Mouse (Mus musculus) kidney, embryonic 16.5 days (tissue): ENCODE data around the gene Sema4b. TPM values are rescaled to one million over a fixed set of nuclear protein-coding genes. Genes with fewer than 3 reads are reported as not detected.
A peak's percentile ranks its signal among the peaks of the same experiment; 100 is the strongest.

Experiments used
- ATAC-seq: fragments of 200-750 bp; cut with Nextera tagmentation; 2 replicates; pipeline ENCODE4 v1.8.0; 2017; ENCODE audit warnings: moderate TSS enrichment; ENCODE audit not compliant: low FRiP score, low TSS enrichment
- H3K27ac ChIP-seq: fragments of 300-500 bp; sonication (generic); 2 replicates; pipeline ENCODE4 v1.5.1; 2014; ENCODE audit warnings: low read length
- H3K27me3 ChIP-seq: fragments of 300-500 bp; sonication (generic); 2 replicates; pipeline ENCODE4 v1.6.1; 2014; ENCODE audit warnings: low read length, control low read depth, mixed read lengths; ENCODE audit not compliant: insufficient read depth
- H3K36me3 ChIP-seq: fragments of 300-500 bp; sonication (generic); 2 replicates; pipeline ENCODE4 v1.6.1; 2014; ENCODE audit warnings: low read length, control low read depth, mixed read lengths; ENCODE audit not compliant: insufficient read depth
- H3K4me1 ChIP-seq: fragments of 300-500 bp; sonication (generic); 2 replicates; pipeline ENCODE4 v1.6.1; 2014; ENCODE audit warnings: low read length, control low read depth, mixed read lengths; ENCODE audit not compliant: insufficient read depth
- H3K4me2 ChIP-seq: fragments of 300-500 bp; sonication (generic); replicated peaks from 2 replicates; pipeline ENCODE4 v1.6.1; 2014; ENCODE audit warnings: low read depth, low read length
- H3K4me3 ChIP-seq: fragments of 300-500 bp; sonication (generic); 2 replicates; pipeline ENCODE4 v1.5.1; 2014; ENCODE audit warnings: mild to moderate bottlenecking, low read length
- H3K9ac ChIP-seq: fragments of 300-500 bp; sonication (generic); replicated peaks from 2 replicates; pipeline ENCODE4 v1.6.1; 2014; ENCODE audit warnings: low read length
- H3K9me3 ChIP-seq: fragments of 300-500 bp; sonication (generic); 2 replicates; pipeline ENCODE4 v1.6.1; 2016; ENCODE audit warnings: low read length, control low read depth
- WGBS: fragments of 180-500 bp; shearing (Covaris S2); extraction: QIAGEN DNeasy Blood & Tissue Kit; methylation state at CpG from one replicate; pipeline ENCODE4 v1.1.7; 2014; 5-methylcytosine and 5-hydroxymethylcytosine counted together
- polyA plus RNA-seq: library from polyadenylated mRNA; unstranded; fragments of >200 nt; fragmentation: Nextera tagmentation; extraction: Ambion mirVana; gene quantifications from 2 replicates; pipeline ENCODE4 v1.2.1, GENCODE M21; 2015

Sema4b gene
- polyA plus RNA-seq, 1 experiment from 2014 or later, result 17.7 TPM

- H3K27ac ChIP-seq, result no peak overlapping the region
- H3K9ac ChIP-seq, result peak overlapping the region; percentile 10; the same call in 1 of the 2 replicates
- 49% methylated on average over 5 of the region's 5 CpGs for WGBS
- no peaks in the 10 kb centered on the region for H3K9me3 ChIP-seq
- H3K4me2 ChIP-seq, result no peak overlapping the region
- H3K4me1 ChIP-seq, result peaks cover 55% of the 10 kb centered on the region
- H3K4me3 ChIP-seq, result no peak overlapping the region
- H3K36me3 ChIP-seq, result no peaks in the 10 kb centered on the region
- H3K27me3 ChIP-seq, result no peaks in the 10 kb centered on the region
- no peak for ATAC-seq
Observed at GRCm38 (mm10) chr7:80200963-80201539, 14.4 kb downstream of the Sema4b start.

GRCm38 (mm10) chr7:80201888-80202540 is 15.4 kb downstream of the Sema4b start:
- Histone ChIP-seq H3K4me3 (no peak overlapping the region), H3K9ac (no peak overlapping the region), H3K27me3 (no peaks in the 10 kb centered on the region), H3K4me1 (peaks cover 64% of the 10 kb centered on the region), H3K9me3 (no peaks in the 10 kb centered on the region), H3K36me3 (no peaks in the 10 kb centered on the region), H3K4me2 (no peak overlapping the region), H3K27ac (no peak overlapping the region)
- ATAC-seq, result no peak
- 90% methylated on average over 15 of the region's 15 CpGs for WGBS

GRCm38 (mm10) chr7:80202961-80203360 is 16.3 kb downstream of the Sema4b start:
- Histone ChIP-seq H3K9me3 (no peaks in the 10 kb centered on the region), H3K27ac (no peak overlapping the region), H3K4me2 (no peak overlapping the region), H3K9ac (no peak overlapping the region), H3K27me3 (no peaks in the 10 kb centered on the region), H3K4me3 (no peak overlapping the region), H3K4me1 (peaks cover 65% of the 10 kb centered on the region), H3K36me3 (no peaks in the 10 kb centered on the region)
- ATAC-seq, result no peak
- 76% methylated on average over 5 of the region's 5 CpGs for WGBS

- H3K9me3 ChIP-seq, result no peaks in the 10 kb centered on the region
- no peak overlapping the region for H3K4me3 ChIP-seq
- no peak overlapping the region for H3K9ac ChIP-seq
- H3K36me3 ChIP-seq, result no peaks in the 10 kb centered on the region
- peaks cover 72% of the 10 kb centered on the region for H3K4me1 ChIP-seq
- no peak overlapping the region for H3K27ac ChIP-seq
- no peaks in the 10 kb centered on the region for H3K27me3 ChIP-seq
- 41% methylated on average over 12 of the region's 12 CpGs for WGBS
- H3K4me2 ChIP-seq, result no peak overlapping the region
- no peak for ATAC-seq
Observed at GRCm38 (mm10) chr7:80203638-80204096, 17.0 kb downstream of the Sema4b start.

- H3K4me1 ChIP-seq, result peaks cover 74% of the 10 kb centered on the region
- no peaks in the 10 kb centered on the region for H3K27me3 ChIP-seq
- no peaks in the 10 kb centered on the region for H3K9me3 ChIP-seq
- H3K4me3 ChIP-seq, result no peak overlapping the region
- H3K9ac ChIP-seq, result no peak overlapping the region
- H3K36me3 ChIP-seq, result no peaks in the 10 kb centered on the region
- H3K4me2 ChIP-seq, result no peak overlapping the region
- no peak for ATAC-seq
- 75% methylated on average over 4 of the region's 4 CpGs for WGBS
- no peak overlapping the region for H3K27ac ChIP-seq
Observed at GRCm38 (mm10) chr7:80204362-80204761, 17.7 kb downstream of the Sema4b start.

- H3K4me1 ChIP-seq, result peaks cover 74% of the 10 kb centered on the region
- H3K9ac ChIP-seq, result no peak overlapping the region
- H3K4me2 ChIP-seq, result no peak overlapping the region
- H3K27ac ChIP-seq, result no peak overlapping the region
- no peak for ATAC-seq
- no peaks in the 10 kb centered on the region for H3K9me3 ChIP-seq
- WGBS, result 73% methylated on average over 7 of the region's 7 CpGs
- H3K36me3 ChIP-seq, result no peaks in the 10 kb centered on the region
- no peak overlapping the region for H3K4me3 ChIP-seq
- H3K27me3 ChIP-seq, result no peaks in the 10 kb centered on the region
Observed at GRCm38 (mm10) chr7:80204961-80205360, 18.3 kb downstream of the Sema4b start.

- Histone ChIP-seq H3K9me3 (no peaks in the 10 kb centered on the region), H3K9ac (no peak overlapping the region), H3K27ac (no peak overlapping the region), H3K4me1 (peaks cover 73% of the 10 kb centered on the region), H3K36me3 (no peaks in the 10 kb centered on the region), H3K4me2 (no peak overlapping the region), H3K27me3 (no peaks in the 10 kb centered on the region), H3K4me3 (no peak overlapping the region)
- 71% methylated on average over 12 of the region's 12 CpGs for WGBS
- ATAC-seq, result no peak
Observed at GRCm38 (mm10) chr7:80205705-80206589, 19.3 kb downstream of the Sema4b start.

GRCm38 (mm10) chr7:80207314-80207731 is 20.7 kb downstream of the Sema4b start:
- 53% methylated on average over 3 of the region's 3 CpGs for WGBS
- 0 out of 2 replicates have a peak overlapping the region, but pooled peaks have one; percentile 25 for H3K9ac ChIP-seq
- H3K4me1 ChIP-seq, result peaks cover 67% of the 10 kb centered on the region
- no peak overlapping the region for H3K4me3 ChIP-seq
- peak; percentile 46 for ATAC-seq
- no peaks in the 10 kb centered on the region for H3K9me3 ChIP-seq
- no peaks in the 10 kb centered on the region for H3K27me3 ChIP-seq
- H3K36me3 ChIP-seq, result no peaks in the 10 kb centered on the region
- H3K4me2 ChIP-seq, result no peak overlapping the region
- peak overlapping the region; percentile 26 for H3K27ac ChIP-seq

- Histone ChIP-seq H3K4me3 (no peak overlapping the region), H3K27me3 (no peaks in the 10 kb centered on the region), H3K4me2 (no peak overlapping the region), H3K27ac (peak overlapping the region; percentile 26; the same call in 1 of the 2 replicates), H3K9ac (no peak overlapping the region), H3K9me3 (no peaks in the 10 kb centered on the region), H3K36me3 (peaks cover 2% of the 10 kb centered on the region; the same call in 1 of the 2 replicates), H3K4me1 (peaks cover 60% of the 10 kb centered on the region)
- 77% methylated on average over 18 of the region's 18 CpGs for WGBS
- 0 out of 2 replicates have a peak, but pooled peaks have one; percentile 5 for ATAC-seq
Observed at GRCm38 (mm10) chr7:80208026-80208642, 21.5 kb downstream of the Sema4b start.
